Mouse (Mus musculus) forebrain, embryonic 16.5 days (tissue): ENCODE data around the gene Zmat5. TPM values are rescaled to one million over a fixed set of nuclear protein-coding genes. Genes with fewer than 3 reads are reported as not detected.
A peak's percentile ranks its signal among the peaks of the same experiment; 100 is the strongest.

Source experiments
- ATAC-seq: fragments of 200-750 bp; cut with Nextera tagmentation; 2 replicates; pipeline ENCODE4 v1.8.0; 2017; ENCODE audit warnings: mild to moderate bottlenecking, moderate library complexity
- H3K27ac ChIP-seq: fragments of 300-500 bp; sonication (generic); 2 replicates; pipeline ENCODE4 v1.5.1; 2014; ENCODE audit warnings: low read length, control low read depth
- H3K27me3 ChIP-seq: fragments of 300-500 bp; sonication (generic); replicated peaks from 2 replicates; pipeline ENCODE4 v1.6.1; 2014; ENCODE audit warnings: low read length; ENCODE audit not compliant: control insufficient read depth, insufficient read depth
- H3K36me3 ChIP-seq: fragments of 300-500 bp; sonication (generic); 2 replicates; pipeline ENCODE4 v1.6.1; 2014; ENCODE audit not compliant: control insufficient read depth, insufficient read depth
- H3K4me1 ChIP-seq: fragments of 300-500 bp; sonication (generic); replicated peaks from 2 replicates; pipeline ENCODE4 v1.6.1; 2014; ENCODE audit warnings: low read length; ENCODE audit not compliant: control insufficient read depth, insufficient read depth
- H3K4me2 ChIP-seq: fragments of 300-500 bp; sonication (generic); 2 replicates; pipeline ENCODE4 v1.6.1; 2014; ENCODE audit warnings: mild to moderate bottlenecking, low read length, control low read depth
- H3K4me3 ChIP-seq: fragments of 300-500 bp; sonication (generic); replicated peaks from 2 replicates; pipeline ENCODE4 v1.5.1; 2014; ENCODE audit warnings: mild to moderate bottlenecking, low read length, control low read depth
- H3K9ac ChIP-seq: fragments of 300-500 bp; sonication (generic); replicated peaks from 2 replicates; pipeline ENCODE4 v1.6.1; 2014; ENCODE audit warnings: low read depth, low read length, control low read depth
- H3K9me3 ChIP-seq: fragments of 300-500 bp; sonication (generic); 2 replicates; pipeline ENCODE4 v1.6.1; 2016; ENCODE audit warnings: low read length; ENCODE audit not compliant: control insufficient read depth
- WGBS: fragments of 180-500 bp; shearing (Covaris S2); extraction: QIAGEN DNeasy Blood & Tissue Kit; methylation state at CpG from one replicate; pipeline ENCODE4 v1.1.7; 2014; 5-methylcytosine and 5-hydroxymethylcytosine counted together
- polyA plus RNA-seq: library from polyadenylated mRNA; unstranded; fragments of >200 nt; fragmentation: Nextera tagmentation; extraction: Ambion mirVana; gene quantifications from 2 replicates; pipeline ENCODE4 v1.2.1, GENCODE M21; 2015

Zmat5 gene
- polyA plus RNA-seq, 1 experiment from 2014 or later, result 75.5 TPM

- H3K27ac ChIP-seq, result no peak overlapping the region
- H3K9me3 ChIP-seq, result no peaks in the 10 kb centered on the region
- H3K27me3 ChIP-seq, result no peaks in the 10 kb centered on the region
- peaks cover 15% of the 10 kb centered on the region; the same call in 1 of the 2 replicates for H3K4me1 ChIP-seq
- no peak overlapping the region for H3K4me2 ChIP-seq
- WGBS, result 59% methylated on average over 11 of the region's 11 CpGs
- no peak overlapping the region for H3K4me3 ChIP-seq
- no peaks in the 10 kb centered on the region for H3K36me3 ChIP-seq
- H3K9ac ChIP-seq, result no peak overlapping the region
- ATAC-seq, result peak; percentile 12; the same call in 1 of the 2 replicates
These were observed 15.9 kb downstream of the Zmat5 start for GRCm38 (mm10) chr11:4720393-4720792.

GRCm38 (mm10) chr11:4720900-4721580 is 16.6 kb downstream of the Zmat5 start:
- Histone ChIP-seq H3K9me3 (no peaks in the 10 kb centered on the region), H3K27ac (peak overlapping the region; percentile 41), H3K4me3 (no peak overlapping the region), H3K4me2 (no peak overlapping the region), H3K27me3 (no peaks in the 10 kb centered on the region), H3K9ac (no peak overlapping the region), H3K36me3 (no peaks in the 10 kb centered on the region), H3K4me1 (peaks cover 15% of the 10 kb centered on the region; the same call in 1 of the 2 replicates)
- 39% methylated on average over 7 of the region's 7 CpGs for WGBS
- peak; percentile 57 for ATAC-seq

- Histone ChIP-seq H3K36me3 (no peaks in the 10 kb centered on the region), H3K4me3 (no peak overlapping the region), H3K27ac (no peak overlapping the region), H3K4me1 (peaks cover 12% of the 10 kb centered on the region; the same call in 1 of the 2 replicates), H3K9me3 (no peaks in the 10 kb centered on the region), H3K9ac (no peak overlapping the region), H3K4me2 (no peak overlapping the region), H3K27me3 (no peaks in the 10 kb centered on the region)
- WGBS, result 80% methylated on average over 8 of the region's 8 CpGs
- no peak for ATAC-seq
These were observed 17.2 kb downstream of the Zmat5 start for GRCm38 (mm10) chr11:4721728-4722127.

- no peaks in the 10 kb centered on the region for H3K9me3 ChIP-seq
- H3K4me1 ChIP-seq, result no peaks in the 10 kb centered on the region; the same call in 1 of the 2 replicates
- ATAC-seq, result no peak
- H3K27me3 ChIP-seq, result no peaks in the 10 kb centered on the region
- no peak overlapping the region for H3K9ac ChIP-seq
- H3K36me3 ChIP-seq, result no peaks in the 10 kb centered on the region
- no peak overlapping the region for H3K4me3 ChIP-seq
- H3K4me2 ChIP-seq, result no peak overlapping the region
- H3K27ac ChIP-seq, result no peak overlapping the region
- 47% methylated on average over 12 of the region's 12 CpGs for WGBS
These were observed 25.1 kb downstream of the Zmat5 start for GRCm38 (mm10) chr11:4729603-4730002.

- Histone ChIP-seq H3K27ac (no peak overlapping the region), H3K36me3 (no peaks in the 10 kb centered on the region), H3K4me2 (no peak overlapping the region), H3K27me3 (no peaks in the 10 kb centered on the region), H3K4me1 (no peaks in the 10 kb centered on the region; the same call in 1 of the 2 replicates), H3K4me3 (no peak overlapping the region), H3K9me3 (no peaks in the 10 kb centered on the region), H3K9ac (no peak overlapping the region)
- 82% methylated on average over 6 of the region's 6 CpGs for WGBS
- ATAC-seq, result no peak
These were observed 25.6 kb downstream of the Zmat5 start for GRCm38 (mm10) chr11:4730096-4730495.

- Histone ChIP-seq H3K9ac (no peak overlapping the region), H3K9me3 (no peaks in the 10 kb centered on the region), H3K27me3 (no peaks in the 10 kb centered on the region), H3K36me3 (no peaks in the 10 kb centered on the region), H3K4me2 (no peak overlapping the region), H3K4me1 (no peaks in the 10 kb centered on the region; the same call in 1 of the 2 replicates), H3K27ac (no peak overlapping the region), H3K4me3 (no peak overlapping the region)
- WGBS, result 74% methylated on average over 5 of the region's 5 CpGs
- ATAC-seq, result no peak
These were observed 26.4 kb downstream of the Zmat5 start for GRCm38 (mm10) chr11:4730913-4731312.

GRCm38 (mm10) chr11:4731781-4732180 is 27.3 kb downstream of the Zmat5 start:
- no peak overlapping the region for H3K9ac ChIP-seq
- no peaks in the 10 kb centered on the region for H3K9me3 ChIP-seq
- H3K27me3 ChIP-seq, result no peaks in the 10 kb centered on the region
- 76% methylated on average over 7 of the region's 7 CpGs for whole genome bisulfite sequencing
- H3K4me2 ChIP-seq, result no peak overlapping the region
- H3K4me3 ChIP-seq, result no peak overlapping the region
- no peak overlapping the region for H3K27ac ChIP-seq
- ATAC-seq, result no peak
- H3K4me1 ChIP-seq, result no peaks in the 10 kb centered on the region; the same call in 1 of the 2 replicates
- H3K36me3 ChIP-seq, result no peaks in the 10 kb centered on the region

- Histone ChIP-seq H3K27me3 (no peaks in the 10 kb centered on the region), H3K27ac (no peak overlapping the region), H3K4me1 (peaks cover 8% of the 10 kb centered on the region), H3K9ac (no peak overlapping the region), H3K4me3 (no peak overlapping the region), H3K36me3 (no peaks in the 10 kb centered on the region), H3K4me2 (no peak overlapping the region), H3K9me3 (no peaks in the 10 kb centered on the region)
- WGBS, result 33% methylated on average over 12 of the region's 12 CpGs
- no peak for ATAC-seq
These were observed 29.7 kb downstream of the Zmat5 start for GRCm38 (mm10) chr11:4734179-4734578.

- no peaks in the 10 kb centered on the region for H3K9me3 ChIP-seq
- H3K4me3 ChIP-seq, result no peak overlapping the region
- H3K27ac ChIP-seq, result no peak overlapping the region
- H3K4me1 ChIP-seq, result peaks cover 8% of the 10 kb centered on the region
- WGBS, result 45% methylated on average over 6 of the region's 6 CpGs
- no peak overlapping the region for H3K9ac ChIP-seq
- H3K27me3 ChIP-seq, result no peaks in the 10 kb centered on the region
- no peak for ATAC-seq
- H3K36me3 ChIP-seq, result no peaks in the 10 kb centered on the region
- H3K4me2 ChIP-seq, result no peak overlapping the region
These were observed 31.9 kb downstream of the Zmat5 start for GRCm38 (mm10) chr11:4736355-4736754.
